Mouse (Mus musculus): ENCODE data around the gene Frs2. TPM values are rescaled to one million over a fixed set of nuclear protein-coding genes. Genes with fewer than 3 reads are reported as not detected.
A peak's percentile ranks its signal among the peaks of the same experiment; 100 is the strongest.
"Not testable (repeated sequence)": the region's sequence is repeated elsewhere in the genome, so short reads cannot be mapped to it uniquely, and the experiment has no call there.

Gene Frs2
- total RNA-seq, 1 experiment from 2014 or later: 20.9 TPM

GRCm38 (mm10) chr10:117063254-117064021 is 84.9 kb downstream of the Frs2 start, which contains the start of gene Cct2:
Gene Cct2 (minus strand): TSS chr10:117063814.
- ATAC-seq (ENCODE audit: extremely low read depth, insufficient number of reproducible peaks, low FRiP score, poor library complexity, severe bottlenecking): peak; percentile 98

- no peak for ATAC-seq (ENCODE audit: extremely low read depth, insufficient number of reproducible peaks, low FRiP score, poor library complexity, severe bottlenecking)
Observed at GRCm38 (mm10) chr10:117062894-117063253, 85.5 kb downstream of the Frs2 start.

- ATAC-seq (ENCODE audit: extremely low read depth, insufficient number of reproducible peaks, low FRiP score, poor library complexity, severe bottlenecking): no peak
Observed at GRCm38 (mm10) chr10:117055668-117056067, 92.7 kb downstream of the Frs2 start.

- ATAC-seq (ENCODE audit: extremely low read depth, insufficient number of reproducible peaks, low FRiP score, poor library complexity, severe bottlenecking): no peak
Observed at GRCm38 (mm10) chr10:117049961-117050597, 98.3 kb downstream of the Frs2 start.

- no peak for ATAC-seq (ENCODE audit: extremely low read depth, insufficient number of reproducible peaks, low FRiP score, poor library complexity, severe bottlenecking)
Observed at GRCm38 (mm10) chr10:117049253-117049652, 99.1 kb downstream of the Frs2 start.

- ATAC-seq (ENCODE audit: extremely low read depth, insufficient number of reproducible peaks, low FRiP score, poor library complexity, severe bottlenecking): 0 out of 2 replicates have a peak, but pooled peaks have one; percentile 4
Observed at GRCm38 (mm10) chr10:117045175-117046056, 102.9 kb downstream of the Frs2 start, which contains the start of gene Lrrc10. Gene Lrrc10 (plus strand): TSS chr10:117045341.

- not testable (repeated sequence) for ATAC-seq (ENCODE audit: extremely low read depth, insufficient number of reproducible peaks, low FRiP score, poor library complexity, severe bottlenecking)
Observed at GRCm38 (mm10) chr10:117043497-117044166, 104.7 kb downstream of the Frs2 start.

GRCm38 (mm10) chr10:117042295-117042694 is 106.0 kb downstream of the Frs2 start:
- no peak for ATAC-seq (ENCODE audit: extremely low read depth, insufficient number of reproducible peaks, low FRiP score, poor library complexity, severe bottlenecking)

- no peak for ATAC-seq (ENCODE audit: extremely low read depth, insufficient number of reproducible peaks, low FRiP score, poor library complexity, severe bottlenecking)
Observed at GRCm38 (mm10) chr10:117040355-117040754, 108.0 kb downstream of the Frs2 start.

- ATAC-seq (ENCODE audit: extremely low read depth, insufficient number of reproducible peaks, low FRiP score, poor library complexity, severe bottlenecking): peak; percentile 64
Observed at GRCm38 (mm10) chr10:117033785-117034184, 114.5 kb downstream of the Frs2 start.

- no peak for ATAC-seq (ENCODE audit: extremely low read depth, insufficient number of reproducible peaks, low FRiP score, poor library complexity, severe bottlenecking)
Observed at GRCm38 (mm10) chr10:117031160-117031559, 117.2 kb downstream of the Frs2 start.

GRCm38 (mm10) chr10:117026176-117026575 is 122.2 kb downstream of the Frs2 start:
- ATAC-seq (ENCODE audit: extremely low read depth, insufficient number of reproducible peaks, low FRiP score, poor library complexity, severe bottlenecking): no peak

- not testable (repeated sequence) for ATAC-seq (ENCODE audit: extremely low read depth, insufficient number of reproducible peaks, low FRiP score, poor library complexity, severe bottlenecking)
Observed at GRCm38 (mm10) chr10:117025776-117026175, 122.6 kb downstream of the Frs2 start.

- ATAC-seq (ENCODE audit: extremely low read depth, insufficient number of reproducible peaks, low FRiP score, poor library complexity, severe bottlenecking): no peak
Observed at GRCm38 (mm10) chr10:117023693-117024092, 124.6 kb downstream of the Frs2 start.

GRCm38 (mm10) chr10:117021020-117021754 is 127.1 kb downstream of the Frs2 start:
- ATAC-seq (ENCODE audit: extremely low read depth, insufficient number of reproducible peaks, low FRiP score, poor library complexity, severe bottlenecking): no peak

Data from neutrophil, adult 5-6 weeks (primary cell).